Mouse (Mus musculus) forebrain, embryonic 13.5 days (tissue): ENCODE data around the gene Slc31a1. TPM values are rescaled to one million over a fixed set of nuclear protein-coding genes. Genes with fewer than 3 reads are reported as not detected.

Source experiments
- ATAC-seq: fragments of 200-750 bp; cut with Nextera tagmentation; 2 replicates; pipeline ENCODE4 v1.8.0; 2017
- H3K27ac ChIP-seq: fragments of 300-500 bp; sonication (generic); 2 replicates; pipeline ENCODE4 v1.5.1; 2015; ENCODE audit warnings: inconsistent platforms, mild to moderate bottlenecking, moderate library complexity
- H3K27me3 ChIP-seq: fragments of 300-500 bp; sonication (generic); 2 replicates; pipeline ENCODE4 v1.6.1; 2015; ENCODE audit warnings: mild to moderate bottlenecking, inconsistent platforms
- H3K36me3 ChIP-seq: fragments of 300-500 bp; sonication (generic); 2 replicates; pipeline ENCODE4 v1.6.1; 2015; ENCODE audit warnings: mild to moderate bottlenecking, inconsistent platforms; ENCODE audit not compliant: poor library complexity, severe bottlenecking
- H3K4me1 ChIP-seq: fragments of 300-500 bp; sonication (generic); 2 replicates; pipeline ENCODE4 v1.6.1; 2015; ENCODE audit warnings: inconsistent platforms
- H3K4me2 ChIP-seq: fragments of 300-500 bp; sonication (generic); 2 replicates; pipeline ENCODE4 v1.6.1; 2015; ENCODE audit warnings: inconsistent platforms, mild to moderate bottlenecking, moderate library complexity
- H3K4me3 ChIP-seq: fragments of 300-500 bp; sonication (generic); 2 replicates; pipeline ENCODE4 v1.5.1; 2015; ENCODE audit warnings: mild to moderate bottlenecking, inconsistent platforms
- H3K9ac ChIP-seq: fragments of 300-500 bp; sonication (generic); 2 replicates; pipeline ENCODE4 v1.6.1; 2015; ENCODE audit warnings: mild to moderate bottlenecking, inconsistent platforms
- H3K9me3 ChIP-seq: fragments of 300-500 bp; sonication (generic); replicated peaks from 2 replicates; pipeline ENCODE4 v1.6.1; 2016; ENCODE audit warnings: inconsistent platforms
- WGBS: fragments of 180-500 bp; shearing (Covaris S2); methylation state at CpG from one replicate; pipeline ENCODE4 v1.1.7; 2015; 5-methylcytosine and 5-hydroxymethylcytosine counted together
- polyA plus RNA-seq: library from polyadenylated mRNA; unstranded; fragments of >200 nt; fragmentation: Nextera tagmentation; extraction: Ambion mirVana; gene quantifications from 2 replicates; pipeline ENCODE4 v1.2.1, GENCODE M21; 2015

The Slc31a1 gene
- polyA plus RNA-seq, result 38.2 and 43.1 TPM in 2 replicates

DNA sequence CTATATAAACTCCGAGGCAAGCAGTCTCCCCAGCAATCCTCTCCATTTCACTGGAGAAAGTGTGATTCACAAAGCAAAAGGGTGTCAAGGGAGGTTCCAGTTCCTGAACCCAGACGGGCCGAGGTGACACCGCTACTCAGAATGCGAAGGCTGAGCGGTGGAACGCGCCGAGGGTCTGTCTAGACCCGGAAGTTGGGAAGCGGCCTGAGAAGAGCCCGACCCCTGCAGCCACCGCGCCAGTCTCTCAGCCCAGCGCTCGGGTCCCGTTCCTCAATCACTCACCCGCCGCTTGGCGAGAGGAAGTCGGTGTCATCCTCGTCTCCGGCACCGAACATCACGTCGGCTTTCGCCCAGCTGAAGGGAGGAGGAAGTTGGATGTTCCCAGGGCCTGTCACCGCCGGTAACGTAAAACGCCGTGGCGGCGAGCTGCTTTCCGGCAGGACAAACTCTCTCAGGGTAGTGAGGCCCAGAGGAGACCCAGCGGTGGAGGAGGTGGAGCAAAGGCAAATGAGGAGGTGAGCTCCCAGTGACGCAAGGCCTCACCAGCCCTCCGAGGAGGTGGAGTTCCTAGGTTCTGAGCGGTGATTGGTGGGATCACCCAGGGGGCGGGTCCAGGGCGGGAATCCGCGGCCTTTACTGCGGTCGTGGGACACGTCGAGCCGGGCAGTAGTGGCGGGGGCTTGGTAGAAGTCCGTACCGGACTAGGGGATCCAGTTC, at the start of gene Slc31a1, which contains the start of gene Fkbp15:
TSS of gene Slc31a1 (plus strand) at position 640 of the 717 bp plus-strand sequence.
TSS of gene Fkbp15 (minus strand) at position 461 of the 717 bp plus-strand sequence.
- peak within 1 kb of the TSS; percentile 79 for H3K4me2 ChIP-seq
- H3K27ac ChIP-seq, result peak within 1 kb of the TSS; percentile 17; the same call in 1 of the 2 replicates
- peaks cover 28% of the 10 kb centered on the region for H3K4me1 ChIP-seq
- no peaks in the 10 kb centered on the region for H3K9me3 ChIP-seq
- peak within 1 kb of the TSS; percentile 76 for H3K4me3 ChIP-seq
- H3K36me3 ChIP-seq, result no peaks in the 10 kb centered on the region
- H3K27me3 ChIP-seq, result no peaks in the 10 kb centered on the region
- ATAC-seq, result peak; percentile 100
- under 1% methylated on average over 51 of the region's 51 CpGs for WGBS
- H3K9ac ChIP-seq, result peak within 1 kb of the TSS; percentile 80

GRCm38 (mm10) chr4:62312821-62313220, 47.7 kb upstream of the Slc31a1 start:
- Histone ChIP-seq H3K4me1 (no peaks in the 10 kb centered on the region), H3K36me3 (peaks cover 40% of the 10 kb centered on the region), H3K27me3 (no peaks in the 10 kb centered on the region), H3K4me3 (no peak overlapping the region), H3K9ac (no peak overlapping the region), H3K9me3 (no peaks in the 10 kb centered on the region), H3K27ac (no peak overlapping the region), H3K4me2 (no peak overlapping the region)
- WGBS, result 94% methylated on average over 2 of the region's 2 CpGs
- ATAC-seq, result no peak

DNA sequence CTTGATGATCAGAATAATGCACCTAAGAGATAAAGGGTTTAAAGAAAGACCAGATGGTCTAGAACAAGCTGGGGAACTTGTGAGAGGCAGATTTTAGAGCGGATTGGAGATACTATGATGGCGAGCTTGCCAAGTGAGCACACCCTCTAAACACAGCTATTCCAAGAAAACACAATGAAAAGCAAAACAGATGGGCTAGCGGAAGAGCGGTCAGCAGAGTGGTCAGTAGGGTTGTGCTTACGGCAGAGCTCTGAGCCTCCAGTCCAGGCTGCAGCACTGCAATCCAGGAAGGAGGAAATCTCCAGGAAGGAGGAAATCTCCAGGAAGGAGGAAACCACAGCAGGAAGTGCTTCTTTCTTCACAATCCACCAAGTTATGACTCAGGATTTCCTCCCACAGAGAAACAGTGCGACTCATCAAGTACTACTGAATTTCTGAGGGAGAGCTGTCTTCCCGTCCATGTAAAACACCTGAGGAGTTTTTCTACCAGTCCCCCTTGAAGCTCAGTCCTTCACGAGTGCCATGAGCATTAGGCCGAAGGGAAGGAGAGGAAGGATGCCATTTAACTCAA, 46.8 kb upstream of the Slc31a1 start:
- peaks cover 37% of the 10 kb centered on the region for H3K36me3 ChIP-seq
- no peak overlapping the region for H3K4me3 ChIP-seq
- H3K4me1 ChIP-seq, result no peaks in the 10 kb centered on the region
- no peak overlapping the region for H3K4me2 ChIP-seq
- H3K27ac ChIP-seq, result no peak overlapping the region
- ATAC-seq, result no peak
- WGBS, result 91% methylated on average over 9 of the region's 9 CpGs
- no peaks in the 10 kb centered on the region for H3K27me3 ChIP-seq
- no peak overlapping the region for H3K9ac ChIP-seq
- no peaks in the 10 kb centered on the region for H3K9me3 ChIP-seq

DNA sequence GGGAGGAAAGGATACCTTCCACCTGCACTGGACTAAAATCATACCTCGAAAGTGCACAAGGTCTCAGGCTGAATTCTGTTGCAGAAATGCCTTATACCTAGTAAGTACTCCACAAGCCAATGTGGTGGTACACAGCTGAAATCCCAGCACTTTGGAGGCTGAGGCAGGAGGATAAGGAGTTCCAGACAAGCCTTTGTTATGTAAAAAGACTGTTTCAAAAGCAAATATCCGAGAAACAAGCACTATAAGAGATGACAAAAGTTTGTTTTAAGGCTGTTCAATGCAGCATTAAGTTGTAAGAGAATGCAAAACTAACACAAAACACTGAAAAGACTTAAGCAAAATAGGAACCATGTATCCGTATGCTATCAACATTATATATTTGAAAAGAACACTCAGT, 46.0 kb upstream of the Slc31a1 start:
- Histone ChIP-seq H3K27me3 (no peaks in the 10 kb centered on the region), H3K9ac (no peak overlapping the region), H3K9me3 (no peaks in the 10 kb centered on the region), H3K36me3 (peaks cover 42% of the 10 kb centered on the region), H3K4me2 (no peak overlapping the region), H3K27ac (no peak overlapping the region), H3K4me1 (no peaks in the 10 kb centered on the region), H3K4me3 (no peak overlapping the region)
- ATAC-seq, result no peak
- 83% methylated on average over 3 of the region's 3 CpGs for WGBS

DNA sequence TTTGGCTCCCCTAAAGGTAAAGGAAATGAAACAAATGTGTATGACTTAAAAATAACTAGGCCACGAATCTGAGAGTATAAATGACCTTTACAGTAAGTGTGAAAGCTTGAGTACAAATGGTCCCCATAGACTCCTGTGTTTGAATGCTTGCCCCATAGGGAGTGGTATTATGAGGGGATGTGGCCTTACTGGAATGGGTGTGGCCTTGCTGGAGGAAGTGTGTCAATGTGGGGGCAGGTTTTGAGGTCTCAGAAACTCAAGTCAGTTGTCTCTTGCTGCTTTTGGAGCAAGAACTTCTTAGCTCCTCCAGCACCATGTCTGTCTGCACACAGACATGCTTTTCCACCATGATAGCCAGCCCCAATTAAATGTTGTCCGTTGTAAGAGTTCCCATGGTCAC, 44.1 kb upstream of the Slc31a1 start:
- Histone ChIP-seq H3K9me3 (no peaks in the 10 kb centered on the region), H3K36me3 (peaks cover 51% of the 10 kb centered on the region), H3K9ac (no peak overlapping the region), H3K4me1 (no peaks in the 10 kb centered on the region), H3K27me3 (no peaks in the 10 kb centered on the region), H3K4me2 (no peak overlapping the region), H3K4me3 (no peak overlapping the region), H3K27ac (no peak overlapping the region)
- 89% methylated on average over 2 of the region's 2 CpGs for WGBS
- ATAC-seq, result no peak

GRCm38 (mm10) chr4:62318294-62318693, 42.2 kb upstream of the Slc31a1 start:
- H3K4me1 ChIP-seq, result no peaks in the 10 kb centered on the region
- no peaks in the 10 kb centered on the region for H3K9me3 ChIP-seq
- H3K27ac ChIP-seq, result no peak overlapping the region
- ATAC-seq, result no peak
- H3K36me3 ChIP-seq, result peaks cover 56% of the 10 kb centered on the region
- no peak overlapping the region for H3K4me2 ChIP-seq
- no peaks in the 10 kb centered on the region for H3K27me3 ChIP-seq
- H3K4me3 ChIP-seq, result no peak overlapping the region
- 91% methylated on average over 1 of the region's 1 CpGs for WGBS
- H3K9ac ChIP-seq, result no peak overlapping the region

GRCm38 (mm10) chr4:62322684-62323083, 37.8 kb upstream of the Slc31a1 start:
- H3K9me3 ChIP-seq, result no peaks in the 10 kb centered on the region

DNA sequence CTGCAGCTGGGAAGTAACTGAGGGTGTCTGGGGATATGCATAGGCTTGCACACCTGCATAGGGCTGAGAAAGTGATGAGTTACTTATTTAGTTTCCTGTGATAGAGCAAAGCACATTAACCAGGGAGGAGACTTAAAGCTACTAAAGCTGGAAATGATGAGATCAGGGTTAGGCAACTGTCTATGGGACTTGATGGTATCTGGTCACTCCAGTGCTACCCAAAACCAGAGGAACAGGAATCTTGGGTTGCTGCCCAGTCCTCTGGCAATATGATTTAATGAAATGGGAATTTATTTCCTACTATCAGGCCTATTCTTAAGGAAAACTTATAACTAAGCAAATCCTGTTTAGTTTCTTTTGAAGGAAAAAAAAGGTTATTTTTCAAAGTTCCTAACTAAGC, 34.4 kb upstream of the Slc31a1 start:
- no peak overlapping the region for H3K4me3 ChIP-seq
- no peak overlapping the region for H3K4me2 ChIP-seq
- peaks cover 76% of the 10 kb centered on the region for H3K36me3 ChIP-seq
- no peaks in the 10 kb centered on the region for H3K9me3 ChIP-seq
- H3K27ac ChIP-seq, result no peak overlapping the region
- no peaks in the 10 kb centered on the region for H3K27me3 ChIP-seq
- ATAC-seq, result no peak
- H3K4me1 ChIP-seq, result no peaks in the 10 kb centered on the region
- no peak overlapping the region for H3K9ac ChIP-seq

More at GRCm38 (mm10) chr4:62322684-62323083, 37.8 kb upstream of the Slc31a1 start:
- Histone ChIP-seq H3K9ac (no peak overlapping the region), H3K4me2 (no peak overlapping the region), H3K4me3 (no peak overlapping the region), H3K27me3 (no peaks in the 10 kb centered on the region), H3K27ac (no peak overlapping the region), H3K4me1 (no peaks in the 10 kb centered on the region), H3K36me3 (peaks cover 72% of the 10 kb centered on the region)
- no peak for ATAC-seq
- 90% methylated on average over 3 of the region's 3 CpGs for WGBS

DNA sequence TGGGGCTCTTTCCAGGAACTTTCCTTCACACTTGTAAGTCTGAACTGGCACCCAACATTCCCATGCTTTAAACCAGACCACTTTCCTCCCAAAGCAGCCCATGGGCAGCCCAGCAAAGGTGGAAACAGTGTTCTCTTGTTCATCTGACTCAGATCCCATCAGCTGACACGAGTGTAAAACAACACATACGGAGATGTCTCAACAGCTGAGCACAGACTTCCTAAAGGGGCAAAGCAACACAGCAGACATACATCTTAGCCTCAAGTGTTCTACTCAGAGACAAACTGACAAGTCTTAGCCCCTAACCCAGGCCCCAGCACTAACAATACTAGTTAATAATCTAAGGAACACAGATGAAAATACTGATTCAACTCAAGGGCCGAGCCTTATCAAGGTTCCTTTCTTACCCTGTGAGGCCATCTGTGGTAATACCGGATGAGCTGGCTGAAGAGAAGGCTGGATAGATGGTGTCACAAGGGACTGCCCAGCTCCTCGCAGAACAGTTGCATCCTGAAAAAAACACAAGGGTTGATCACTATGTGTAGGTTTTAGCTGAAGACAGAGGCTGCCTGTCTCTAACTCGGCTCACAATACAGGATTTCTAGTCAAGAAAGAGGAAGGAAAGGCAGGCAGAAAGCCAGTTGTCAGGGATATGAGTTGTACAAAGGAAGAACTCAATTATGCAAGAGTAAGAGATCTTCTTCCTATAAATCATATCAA, 31.4 kb upstream of the Slc31a1 start:
- Histone ChIP-seq H3K4me3 (no peak overlapping the region), H3K27ac (no peak overlapping the region), H3K9me3 (no peaks in the 10 kb centered on the region), H3K9ac (no peak overlapping the region), H3K27me3 (no peaks in the 10 kb centered on the region), H3K4me1 (no peaks in the 10 kb centered on the region), H3K4me2 (no peak overlapping the region), H3K36me3 (peaks cover 63% of the 10 kb centered on the region)
- no peak for ATAC-seq
- WGBS, result 89% methylated on average over 6 of the region's 6 CpGs

DNA sequence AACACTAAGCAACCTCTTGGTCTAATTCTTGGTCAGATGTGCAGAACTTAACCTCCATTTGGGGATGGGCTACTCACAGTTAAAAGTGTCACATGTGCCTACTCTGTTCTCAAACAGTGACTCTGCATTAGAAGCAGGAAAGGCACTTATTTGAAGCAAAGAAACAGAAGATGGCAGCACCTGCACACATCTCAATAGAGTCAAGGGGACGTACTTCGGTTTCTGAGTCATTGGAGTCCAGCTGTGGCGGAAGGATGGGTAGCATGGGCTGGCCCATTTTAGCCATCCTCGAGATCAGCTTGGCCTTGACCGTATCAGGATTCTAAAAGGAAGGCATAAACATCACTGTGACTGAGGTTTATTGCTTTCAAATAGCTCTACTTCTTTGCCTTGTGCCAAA, 28.6 kb upstream of the Slc31a1 start:
- Histone ChIP-seq H3K27me3 (no peaks in the 10 kb centered on the region), H3K4me2 (no peak overlapping the region), H3K36me3 (peaks cover 63% of the 10 kb centered on the region), H3K9me3 (no peaks in the 10 kb centered on the region), H3K4me1 (no peaks in the 10 kb centered on the region), H3K27ac (no peak overlapping the region), H3K9ac (no peak overlapping the region), H3K4me3 (no peak overlapping the region)
- 87% methylated on average over 5 of the region's 5 CpGs for WGBS
- ATAC-seq, result no peak

DNA sequence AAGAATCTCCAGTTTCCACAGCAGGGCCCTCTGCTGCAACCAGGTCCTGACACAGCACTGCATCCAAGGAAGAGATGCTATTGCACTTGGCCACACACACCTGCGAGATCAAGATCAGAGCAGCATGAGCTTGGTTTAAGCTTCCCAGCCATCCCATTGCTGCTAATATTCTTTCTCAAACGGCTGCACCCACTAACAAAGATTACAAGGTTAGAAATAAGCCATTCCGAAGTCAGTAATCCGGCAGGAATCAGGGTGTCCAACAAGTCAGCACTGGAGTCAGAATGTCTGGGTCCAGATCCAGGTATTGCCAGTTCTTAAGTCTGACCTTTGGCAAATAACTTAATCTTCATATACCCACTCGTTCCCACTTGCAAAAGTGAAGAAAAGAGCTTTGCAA, 22.0 kb upstream of the Slc31a1 start:
- WGBS, result 91% methylated on average over 5 of the region's 5 CpGs
- no peaks in the 10 kb centered on the region for H3K9me3 ChIP-seq
- H3K4me1 ChIP-seq, result no peaks in the 10 kb centered on the region
- no peak overlapping the region for H3K27ac ChIP-seq
- no peak overlapping the region for H3K4me3 ChIP-seq
- H3K36me3 ChIP-seq, result peaks cover 38% of the 10 kb centered on the region
- no peak overlapping the region for H3K4me2 ChIP-seq
- H3K27me3 ChIP-seq, result no peaks in the 10 kb centered on the region
- no peak for ATAC-seq
- H3K9ac ChIP-seq, result no peak overlapping the region

DNA sequence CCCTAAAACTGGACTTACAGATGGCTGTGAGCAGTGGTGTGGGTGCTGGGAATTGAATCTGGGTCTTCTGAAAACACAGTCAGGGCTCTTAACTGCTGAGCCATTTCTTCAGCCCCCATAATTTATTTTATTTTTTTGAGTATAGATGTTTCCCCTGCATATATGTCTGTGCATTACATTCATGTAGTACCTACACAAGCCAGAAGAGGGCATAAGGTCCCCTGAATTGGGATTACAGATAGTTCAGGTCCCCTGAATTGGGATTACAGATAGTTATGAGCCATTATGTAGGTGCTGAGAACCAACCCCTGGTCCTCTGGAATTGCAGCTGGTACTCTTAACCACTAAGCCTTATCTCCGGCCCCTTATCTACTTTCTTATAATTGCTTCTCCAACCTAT, 16.5 kb upstream of the Slc31a1 start:
- no peak overlapping the region for H3K4me2 ChIP-seq
- H3K4me3 ChIP-seq, result no peak overlapping the region
- no peaks in the 10 kb centered on the region for H3K4me1 ChIP-seq
- no peaks in the 10 kb centered on the region; the same call in 1 of the 2 replicates for H3K9me3 ChIP-seq
- H3K27ac ChIP-seq, result no peak overlapping the region
- ATAC-seq, result no peak
- WGBS, result 94% methylated on average over 1 of the region's 1 CpGs
- H3K27me3 ChIP-seq, result no peaks in the 10 kb centered on the region
- peaks cover 38% of the 10 kb centered on the region for H3K36me3 ChIP-seq
- no peak overlapping the region for H3K9ac ChIP-seq
